Mouse (Mus musculus) liver, embryonic 14.5 days (tissue): ENCODE measurements around the gene Ros1. TPM values are rescaled to one million over a fixed set of nuclear protein-coding genes. Genes with fewer than 3 reads are reported as not detected.

Experiments used
- ATAC-seq: fragments of 200-750 bp; cut with Nextera tagmentation; 2 replicates; pipeline ENCODE4 v1.8.0; 2017; ENCODE audit warnings: moderate number of reproducible peaks, mild to moderate bottlenecking, moderate library complexity; ENCODE audit not compliant: insufficient read depth
- DNase-seq, 3 experiments: peaks; one replicate each; pipeline ENCODE4 v3.0.0-alpha.2; 2012 to 2013; ENCODE audit warnings: low read depth in 3 of 3, low spot score in 3 of 3
- H3K27ac ChIP-seq: fragments of 300-500 bp; sonication (generic); 2 replicates; pipeline ENCODE4 v1.5.1; 2014; ENCODE audit warnings: moderate library complexity, mild to moderate bottlenecking, control low read depth, inconsistent platforms
- H3K27me3 ChIP-seq: fragments of 300-500 bp; sonication (generic); 2 replicates; pipeline ENCODE4 v1.6.1; 2014; ENCODE audit warnings: mild to moderate bottlenecking, low read length, moderate library complexity; ENCODE audit not compliant: control insufficient read depth, insufficient read depth
- H3K36me3 ChIP-seq: fragments of 300-500 bp; sonication (generic); replicated peaks from 2 replicates; pipeline ENCODE4 v1.6.1; 2014; ENCODE audit warnings: low read depth; ENCODE audit not compliant: control insufficient read depth, insufficient read depth
- H3K4me1 ChIP-seq, 2 experiments: fragments of 200-500 bp in 1 of 2; fragments of 300-500 bp in 1 of 2; sonication (generic) in 1 of 2; replicated peaks; 2 replicates each; pipeline ENCODE4 v1.6.1; 2012 to 2014; ENCODE audit warnings: antibody characterized with exemption in 1 of 2, inconsistent platforms in 1 of 2, low read length in 1 of 2; ENCODE audit not compliant: control insufficient read depth in 2 of 2, insufficient read depth in 2 of 2
- H3K4me2 ChIP-seq: fragments of 300-500 bp; sonication (generic); 2 replicates; pipeline ENCODE4 v1.6.1; 2014; ENCODE audit warnings: low read depth, mild to moderate bottlenecking, control low read depth, moderate library complexity
- H3K4me3 ChIP-seq, 2 experiments: fragments of 200-500 bp in 1 of 2; fragments of 300-500 bp in 1 of 2; sonication (generic) in 1 of 2; 2 replicates each; pipeline ENCODE4 v1.5.1; 2012 to 2014; ENCODE audit warnings: low read depth in 2 of 2, low read length in 2 of 2, mild to moderate bottlenecking in 2 of 2, control low read depth in 1 of 2, inconsistent platforms in 1 of 2, moderate library complexity in 1 of 2; ENCODE audit not compliant: insufficient read depth in 1 of 2
- H3K9ac ChIP-seq: fragments of 300-500 bp; sonication (generic); replicated peaks from 2 replicates; pipeline ENCODE4 v1.6.1; 2014; ENCODE audit warnings: mild to moderate bottlenecking, control low read depth, moderate library complexity
- H3K9me3 ChIP-seq: fragments of 300-500 bp; sonication (generic); 2 replicates; pipeline ENCODE4 v1.6.1; 2016; ENCODE audit warnings: low read length, mixed read lengths; ENCODE audit not compliant: control insufficient read depth
- CTCF ChIP-seq: IDR thresholded peaks from 2 replicates; pipeline ENCODE4 v1.5.1; 2016; ENCODE audit warnings: antibody characterized with exemption, low read depth, control low read depth
- EP300 ChIP-seq: IDR thresholded peaks from 2 replicates; pipeline ENCODE4 v1.6.1; 2016; ENCODE audit warnings: antibody characterized with exemption, low read depth
- WGBS: fragments of 180-500 bp; shearing (Covaris S2); extraction: QIAGEN DNeasy Blood & Tissue Kit; methylation state at CpG from one replicate; pipeline ENCODE4 v1.1.7; 2014; ENCODE audit not compliant: insufficient replicate concordance; 5-methylcytosine and 5-hydroxymethylcytosine counted together
- polyA plus RNA-seq, 2 experiments: library from polyadenylated mRNA; depleted of rRNA in 1 of 2; stranded (reverse) in 1 of 2; unstranded in 1 of 2; fragments of >200 nt; fragmentation: Nextera tagmentation in 1 of 2; extraction: Ambion mirVana in 1 of 2; gene quantifications; 2 replicates each; pipeline versions ENCODE4 v1.2.1 to v1.2.3; 2012 to 2014

Gene Ros1
- polyA plus RNA-seq, 2 experiments = 0.03 to 0.05 TPM

- H3K4me1 ChIP-seq = no peaks in the 10 kb centered on the region
- TF ChIP-seq EP300 = no peak
- TF ChIP-seq CTCF = peak; percentile 26; the same call in 1 of the 2 replicates
- WGBS = 51% methylated on average over 3 of the region's 3 CpGs
- no peaks in the 10 kb centered on the region for H3K36me3 ChIP-seq
- H3K9ac ChIP-seq = no peak overlapping the region
- DNase-seq = no peak
- no peak for ATAC-seq
- no peaks in the 10 kb centered on the region for H3K9me3 ChIP-seq
- H3K4me3 ChIP-seq = no peak overlapping the region
- no peak overlapping the region for H3K4me2 ChIP-seq
- no peaks in the 10 kb centered on the region for H3K27me3 ChIP-seq
- H3K27ac ChIP-seq = no peak overlapping the region
Observed at GRCm38 (mm10) chr10:52182878-52183277, 12.2 kb downstream of the Ros1 start.

- DNase-seq (no peak), ATAC-seq (no peak)
- H3K9me3 ChIP-seq = no peaks in the 10 kb centered on the region
- TF ChIP-seq CTCF (no peak), EP300 (no peak)
- H3K27me3 ChIP-seq = no peaks in the 10 kb centered on the region
- no peak overlapping the region for H3K4me2 ChIP-seq
- no peak overlapping the region for H3K27ac ChIP-seq
- no peaks in the 10 kb centered on the region for H3K36me3 ChIP-seq
- 59% methylated on average over 4 of the region's 4 CpGs for WGBS
- no peak overlapping the region for H3K9ac ChIP-seq
- H3K4me3 ChIP-seq = no peak overlapping the region
- no peaks in the 10 kb centered on the region; a peak in 1 of 4 replicates for H3K4me1 ChIP-seq
Observed at GRCm38 (mm10) chr10:52174376-52174775, 20.7 kb downstream of the Ros1 start.

- Histone ChIP-seq H3K27ac (no peak overlapping the region), H3K4me2 (no peak overlapping the region), H3K27me3 (no peaks in the 10 kb centered on the region), H3K9me3 (no peaks in the 10 kb centered on the region), H3K4me3 (no peak overlapping the region), H3K36me3 (no peaks in the 10 kb centered on the region), H3K9ac (no peak overlapping the region), H3K4me1 (no peaks in the 10 kb centered on the region; a peak in 1 of 4 replicates)
- ATAC-seq = no peak
- no peak for DNase-seq
- WGBS = 66% methylated on average over 1 of the region's 1 CpGs
- no peak for TF ChIP-seq EP300
Observed at GRCm38 (mm10) chr10:52170489-52170888, 24.6 kb downstream of the Ros1 start.

- Histone ChIP-seq H3K36me3 (no peaks in the 10 kb centered on the region), H3K9me3 (no peaks in the 10 kb centered on the region), H3K4me1 (no peaks in the 10 kb centered on the region; a peak in 1 of 4 replicates), H3K27ac (no peak overlapping the region), H3K4me2 (no peak overlapping the region), H3K4me3 (no peak overlapping the region), H3K27me3 (no peaks in the 10 kb centered on the region), H3K9ac (no peak overlapping the region)
- TF ChIP-seq EP300 (no peak), CTCF (no peak)
- no peak for DNase-seq
- no peak for ATAC-seq
- 59% methylated on average over 5 of the region's 5 CpGs for whole genome bisulfite sequencing
Observed at GRCm38 (mm10) chr10:52169841-52170240, 25.2 kb downstream of the Ros1 start.

- peak; percentile 67; the same call in 1 of the 2 replicates for ATAC-seq
- H3K4me3 ChIP-seq = no peak overlapping the region
- no peak overlapping the region for H3K27ac ChIP-seq
- H3K36me3 ChIP-seq = no peaks in the 10 kb centered on the region
- WGBS = 66% methylated on average over 1 of the region's 1 CpGs
- no peak overlapping the region for H3K4me2 ChIP-seq
- DNase-seq = peak in 2 of 3 experiments; percentile 19 to 20
- H3K9ac ChIP-seq = no peak overlapping the region
- TF ChIP-seq CTCF (no peak), EP300 (no peak)
- no peaks in the 10 kb centered on the region for H3K27me3 ChIP-seq
- no peaks in the 10 kb centered on the region for H3K9me3 ChIP-seq
- no peaks in the 10 kb centered on the region; a peak in 1 of 4 replicates for H3K4me1 ChIP-seq
Observed at GRCm38 (mm10) chr10:52165376-52165775, 29.7 kb downstream of the Ros1 start.
